Mouse (Mus musculus) right cerebral cortex, postnatal 36 days (tissue): Measurements from ENCODE around the gene Pdzd7.

Experiments
- DNase-seq, 2 experiments: peaks; one replicate each; pipeline ENCODE4 v3.0.0; 2022; ENCODE audit warnings: low spot score in 2 of 2, mixed read lengths in 1 of 2

Gene Pdzd7

GRCm38 (mm10) chr19:45045651-45046050 is at the start of gene Pdzd7:
Gene Pdzd7, minus strand, starts transcription at chr19:45045717.
- no peak for DNase-seq

- DNase-seq, result no peak
Measured at GRCm38 (mm10) chr19:45081841-45082550, 36.5 kb upstream of the Pdzd7 start.

GRCm38 (mm10) chr19:45081279-45081678 is 35.8 kb upstream of the Pdzd7 start:
- DNase-seq, result no peak

DNA sequence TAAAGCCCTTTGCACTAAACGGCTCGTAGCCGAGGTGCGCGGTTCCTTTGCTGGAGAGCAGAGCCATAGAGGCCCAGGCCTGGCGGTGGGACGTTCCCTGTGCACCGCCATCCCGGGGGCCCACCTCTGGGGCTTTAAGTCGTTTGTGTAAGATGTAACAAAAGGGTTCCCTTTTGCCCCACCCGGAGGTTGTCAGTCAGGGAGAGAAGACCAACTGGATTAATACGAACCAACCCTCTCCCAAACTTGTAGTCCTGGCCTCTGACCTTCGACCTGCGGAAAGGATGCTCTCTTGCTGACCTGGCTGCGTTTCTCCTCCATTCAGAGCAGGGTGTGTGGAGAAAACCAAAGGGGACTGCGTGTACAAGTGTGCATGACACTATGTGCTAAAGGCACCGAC is 35.2 kb upstream of the Pdzd7 start:
- DNase-seq, result no peak

GRCm38 (mm10) chr19:45079769-45080515 is 34.4 kb upstream of the Pdzd7 start:
- DNase-seq, result peak in 1 of 2 experiments; percentile 52

GRCm38 (mm10) chr19:45078971-45079764 is 33.7 kb upstream of the Pdzd7 start:
- DNase-seq, result no peak

- DNase-seq, result no peak
Measured at GRCm38 (mm10) chr19:45077742-45078645, 32.5 kb upstream of the Pdzd7 start.

DNA sequence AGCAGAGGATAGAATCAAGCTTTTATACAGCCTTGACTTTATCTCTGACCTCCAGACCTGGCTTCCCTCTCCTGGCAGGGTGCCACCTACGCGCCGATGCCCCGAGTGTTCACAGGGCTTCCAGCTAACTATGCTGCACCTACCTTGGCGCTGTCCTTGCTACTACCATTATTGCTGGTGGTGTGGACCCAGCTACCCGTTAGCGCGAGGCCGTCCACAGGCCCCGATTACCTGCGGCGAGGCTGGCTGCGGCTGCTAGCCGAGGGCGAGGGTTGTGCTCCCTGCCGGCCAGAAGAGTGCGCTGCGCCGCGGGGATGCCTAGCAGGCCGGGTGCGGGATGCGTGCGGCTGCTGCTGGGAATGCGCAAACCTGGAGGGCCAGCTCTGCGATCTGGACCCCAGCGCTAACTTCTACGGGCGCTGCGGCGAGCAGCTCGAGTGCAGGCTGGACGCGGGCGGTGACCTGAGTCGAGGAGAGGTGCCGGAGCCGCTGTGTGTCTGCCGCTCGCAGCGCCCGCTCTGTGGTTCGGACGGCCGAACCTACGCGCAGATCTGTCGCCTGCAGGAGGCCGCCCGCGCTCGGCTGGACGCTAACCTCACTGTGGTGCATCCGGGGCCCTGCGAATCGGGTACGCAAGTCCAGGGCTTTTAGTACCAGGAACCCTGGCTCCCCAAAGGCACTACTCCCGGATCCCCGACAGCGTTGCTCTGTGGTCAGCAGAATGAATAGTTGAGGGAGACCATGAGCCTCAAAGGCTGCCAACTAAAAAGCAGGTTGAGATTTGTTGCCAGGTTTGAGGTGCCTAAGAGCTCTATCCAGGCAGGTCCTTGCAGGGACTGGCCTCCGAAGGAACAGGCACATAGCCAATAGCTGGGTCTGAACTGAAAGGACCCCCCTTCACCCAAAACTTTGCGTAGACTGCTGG is 31.3 kb upstream of the Pdzd7 start:
- DNase-seq, result no peak

DNA sequence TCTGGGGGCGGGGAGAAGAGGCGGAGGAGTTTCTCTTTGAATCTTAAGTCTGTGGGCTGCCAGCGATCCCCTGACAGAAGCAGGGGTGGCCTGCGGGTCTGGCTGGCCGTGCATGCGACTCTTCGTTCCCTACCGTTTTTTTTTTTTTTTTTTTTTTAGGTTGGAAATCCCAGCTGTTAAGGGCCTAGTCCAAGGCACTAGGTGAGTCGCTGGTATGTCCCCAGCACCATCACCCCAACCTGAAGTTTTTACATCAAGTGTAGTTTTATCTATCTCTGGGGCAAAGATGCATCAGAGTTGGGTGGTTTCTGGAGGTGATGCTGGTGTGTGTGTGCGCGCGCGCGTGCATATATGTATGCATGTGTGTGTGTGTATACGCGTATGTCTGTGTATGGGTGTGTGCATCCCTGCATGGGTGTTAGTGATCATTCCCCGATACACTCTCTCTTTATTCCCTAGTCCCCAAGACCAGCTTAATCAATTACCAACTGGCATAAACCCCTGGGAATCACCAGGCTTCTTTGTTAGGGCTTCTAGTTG is 30.6 kb upstream of the Pdzd7 start:
- no peak for DNase-seq

GRCm38 (mm10) chr19:45075323-45076035 is 30.0 kb upstream of the Pdzd7 start:
- no peak for DNase-seq

DNA sequence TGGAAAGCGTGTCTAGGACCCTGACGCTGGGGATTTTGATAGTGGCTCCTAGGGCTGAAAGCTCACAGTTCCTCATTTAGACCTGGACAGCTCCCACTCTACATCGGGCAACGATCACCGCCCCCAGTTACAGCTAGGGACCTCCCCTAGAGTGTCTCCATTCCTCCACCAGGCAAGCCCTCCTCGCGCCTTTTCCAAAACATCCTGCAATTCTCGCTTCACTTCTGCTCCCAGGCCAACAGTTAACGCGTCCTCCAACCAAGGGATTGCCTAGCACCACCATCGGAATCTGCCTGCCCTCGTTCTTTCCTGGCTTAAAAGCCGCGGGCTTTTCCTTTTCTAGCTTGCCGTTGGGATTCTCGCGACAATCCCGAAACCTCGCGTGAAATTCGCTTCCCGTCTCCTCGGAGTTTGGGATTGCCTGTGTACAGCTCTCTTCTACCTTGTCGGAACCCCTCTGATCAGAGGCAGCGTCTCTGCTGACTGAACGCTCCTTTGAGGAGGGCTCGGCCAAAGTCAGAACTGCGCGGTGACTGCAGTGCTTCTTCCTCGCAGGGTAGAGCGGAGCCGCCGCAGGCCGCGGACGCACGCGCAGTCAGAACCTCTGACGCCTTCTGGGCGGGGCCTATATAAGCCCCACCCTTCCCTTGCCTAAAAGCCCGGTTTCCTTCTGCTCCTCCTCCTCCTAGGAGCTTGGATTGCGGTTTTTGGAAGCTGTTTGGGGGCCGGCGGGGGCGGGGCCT is 29.2 kb upstream of the Pdzd7 start, which contains the start of gene Kazald1:
Gene Kazald1, plus strand, starts transcription at position 662 of the 743 bp plus-strand sequence.
- peak; percentile 86 to 92 for DNase-seq

- DNase-seq, result peak in 1 of 2 experiments; percentile 58
Measured at GRCm38 (mm10) chr19:45073871-45074542, 28.5 kb upstream of the Pdzd7 start.

DNA sequence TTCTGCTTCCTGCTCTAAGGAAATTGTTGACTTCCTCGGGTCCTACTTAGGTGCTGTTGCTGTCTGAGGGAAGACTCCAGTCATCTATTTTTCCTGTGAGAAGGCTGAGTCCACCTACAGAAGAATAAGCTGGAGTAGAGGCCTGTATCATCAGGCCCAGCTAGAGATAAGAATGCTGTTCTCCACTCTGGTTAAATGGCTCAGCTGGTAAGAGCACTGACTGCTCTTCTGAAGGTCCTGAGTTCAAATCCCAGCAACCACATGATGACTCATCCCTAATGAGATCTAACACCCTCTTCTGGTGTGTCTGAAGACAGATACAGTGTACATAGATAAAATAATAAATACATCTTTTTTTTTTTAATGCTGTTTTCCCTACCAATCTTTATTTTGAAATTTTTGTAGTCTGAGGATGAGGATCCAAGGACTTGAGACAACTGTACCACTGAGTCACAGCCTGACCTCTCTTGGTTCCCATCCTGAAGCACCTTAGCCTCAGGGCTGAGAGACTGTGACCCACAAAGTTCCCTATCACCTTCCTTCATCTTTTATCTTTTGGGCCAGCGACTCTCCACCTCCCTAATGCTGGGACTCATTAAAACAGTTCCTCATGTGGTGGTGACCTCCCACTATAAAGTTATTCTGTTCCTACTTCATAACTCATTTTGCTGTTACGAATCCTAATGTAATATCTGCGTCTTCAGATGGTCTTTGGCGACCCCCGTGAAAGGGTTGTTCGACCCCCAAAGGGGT is 22.4 kb upstream of the Pdzd7 start:
- no peak for DNase-seq

DNA sequence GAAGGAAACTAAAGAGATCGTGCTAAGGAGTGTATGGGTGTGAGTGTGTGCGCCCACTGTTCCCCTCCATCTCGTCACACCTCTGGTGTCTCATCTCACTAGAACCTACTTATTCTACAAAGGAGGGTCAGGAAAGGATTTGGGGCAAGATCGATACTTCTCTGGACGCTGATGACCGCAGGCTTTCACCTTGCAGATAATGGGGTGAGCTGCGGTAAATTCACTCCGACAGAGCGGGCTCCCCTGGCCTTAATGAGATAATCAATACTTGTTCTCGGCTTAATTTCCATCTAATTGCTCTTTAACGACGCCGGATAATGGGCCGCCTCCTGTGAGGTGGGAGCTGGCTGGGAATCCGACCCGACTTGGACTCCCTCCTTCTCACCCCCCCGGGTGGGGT is 21.7 kb upstream of the Pdzd7 start:
- DNase-seq, result no peak

DNA sequence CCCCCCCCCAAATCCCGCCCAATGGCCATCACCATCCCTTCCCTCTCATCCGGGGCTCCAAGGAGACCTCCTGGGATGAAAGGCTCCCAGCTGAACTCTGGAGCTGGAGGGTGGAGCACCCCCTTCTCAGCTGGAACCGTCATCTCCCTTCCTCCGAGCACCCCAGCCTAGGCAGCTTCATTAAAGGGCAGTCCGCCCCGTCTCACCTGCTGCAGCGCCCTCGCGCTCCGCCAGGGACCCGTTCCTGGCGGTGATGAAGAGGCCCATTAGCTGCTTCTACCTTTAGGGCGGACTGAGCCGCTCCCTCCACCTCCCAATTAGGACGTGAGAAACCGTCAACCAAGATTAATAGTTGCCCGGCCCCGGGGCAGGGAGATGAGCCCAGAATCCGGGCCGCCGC is 19.7 kb upstream of the Pdzd7 start:
- no peak for DNase-seq

DNA sequence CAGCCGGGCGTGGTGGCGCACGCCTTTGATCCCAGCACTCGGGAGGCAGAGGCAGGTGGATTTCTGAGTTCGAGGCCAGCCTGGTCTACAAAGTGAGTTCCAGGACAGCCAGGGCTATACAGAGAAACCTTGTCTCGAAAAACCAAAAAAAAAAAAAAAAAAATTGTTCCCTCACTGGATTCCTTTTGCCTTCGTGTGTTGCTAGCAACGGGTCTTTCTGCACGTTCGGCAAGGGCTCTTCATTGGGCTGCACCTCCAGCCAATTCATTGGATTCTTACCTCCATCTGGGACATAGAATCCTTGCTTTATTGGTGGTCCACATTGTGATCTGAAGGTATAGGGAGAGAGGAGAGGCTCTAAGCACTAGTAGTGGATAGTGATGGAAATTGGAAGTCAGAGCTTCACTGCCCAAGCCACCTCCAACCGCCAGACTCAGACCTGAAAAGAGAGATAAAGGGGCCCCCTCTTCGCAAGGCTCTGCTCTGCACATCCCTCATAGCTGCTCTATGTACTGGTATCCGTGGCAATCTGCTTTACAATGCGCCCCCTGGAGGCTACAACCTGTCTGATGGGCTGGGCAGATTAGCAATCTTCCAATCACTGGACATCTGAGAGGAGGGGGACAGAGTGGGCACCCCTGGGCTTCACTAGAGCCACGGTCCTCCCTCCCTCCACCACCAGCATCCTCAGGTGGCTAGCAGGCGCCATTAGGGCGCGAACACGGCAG is 18.2 kb upstream of the Pdzd7 start:
- no peak for DNase-seq

GRCm38 (mm10) chr19:45058841-45059240 is 13.3 kb upstream of the Pdzd7 start:
- DNase-seq, result no peak
